Mouse (Mus musculus): Measurements from ENCODE around the gene Abi3. TPM values are rescaled to one million over a fixed set of nuclear protein-coding genes. Genes with fewer than 3 reads are reported as not detected.
A peak's percentile ranks its signal among the peaks of the same experiment; 100 is the strongest.

Gene Abi3
- polyA plus RNA-seq, 1 experiment, result 1.3 TPM

DNA sequence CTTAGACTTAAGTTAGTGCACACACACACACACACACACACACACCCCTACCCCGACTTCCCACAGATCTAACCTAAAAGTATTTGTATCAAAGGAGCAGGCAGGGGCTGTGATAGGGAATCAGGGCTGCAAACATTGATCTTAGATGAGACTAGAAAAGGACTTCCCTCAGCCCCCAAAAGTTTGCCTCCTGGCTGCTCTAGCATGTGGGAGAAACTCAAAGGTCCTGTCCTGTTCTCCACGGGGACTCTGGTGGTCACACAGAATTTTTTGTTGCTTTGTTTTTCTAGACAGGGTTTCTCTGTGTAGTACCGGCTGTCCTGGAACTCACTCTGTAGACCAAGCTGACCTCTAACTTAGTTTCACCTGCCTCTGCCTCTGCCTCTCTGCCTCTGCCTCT, 16.7 kb downstream of the Abi3 start:
- Histone ChIP-seq H3K4me3 (ENCODE audit: low read depth, low read length) (no peak overlapping the region), H3K9me3 (replicated peaks; ENCODE audit: control insufficient read depth, insufficient read depth, low read length, poor library complexity, severe bottlenecking) (no peaks in the 10 kb centered on the region), H3K27ac (ENCODE audit: insufficient read depth, low read length) (no peak overlapping the region), H3K36me3 (ENCODE audit: control insufficient read depth, insufficient read depth, low read length, poor library complexity, severe bottlenecking) (no peaks in the 10 kb centered on the region), H3K4me1 (ENCODE audit: control insufficient read depth, insufficient read depth, low read length) (no peaks in the 10 kb centered on the region), H3K27me3 (ENCODE audit: control insufficient read depth, insufficient read depth, low read length, poor library complexity, severe bottlenecking) (peaks cover 6% of the 10 kb centered on the region), H3K9ac (ENCODE audit: low read depth, poor library complexity, severe bottlenecking) (no peak overlapping the region)
- TF ChIP-seq CTCF (IDR thresholded peaks at IDR 0.05; ENCODE audit: low read depth, low read length), result no peak
- TF ChIP-seq POLR2A (IDR thresholded peaks at IDR 0.05; ENCODE audit: insufficient read depth, low read length), result no peak
- no peak for TF ChIP-seq EP300 (IDR thresholded peaks at IDR 0.05; ENCODE audit: insufficient read depth, low read depth, low read length)

GRCm38 (mm10) chr11:95824877-95825243, 17.4 kb downstream of the Abi3 start:
- TF ChIP-seq EP300 (IDR thresholded peaks at IDR 0.05; ENCODE audit: insufficient read depth, low read depth, low read length) (no peak), CTCF (IDR thresholded peaks at IDR 0.05; ENCODE audit: low read depth, low read length) (no peak), POLR2A (IDR thresholded peaks at IDR 0.05; ENCODE audit: insufficient read depth, low read length) (no peak)
- Histone ChIP-seq H3K36me3 (ENCODE audit: control insufficient read depth, insufficient read depth, low read length, poor library complexity, severe bottlenecking) (no peaks in the 10 kb centered on the region), H3K9ac (ENCODE audit: low read depth, poor library complexity, severe bottlenecking) (peak overlapping the region; percentile 75), H3K9me3 (replicated peaks; ENCODE audit: control insufficient read depth, insufficient read depth, low read length, poor library complexity, severe bottlenecking) (no peaks in the 10 kb centered on the region), H3K4me3 (ENCODE audit: low read depth, low read length) (peak overlapping the region; percentile 77), H3K4me1 (ENCODE audit: control insufficient read depth, insufficient read depth, low read length) (no peaks in the 10 kb centered on the region), H3K27me3 (ENCODE audit: control insufficient read depth, insufficient read depth, low read length, poor library complexity, severe bottlenecking) (peaks cover 6% of the 10 kb centered on the region), H3K27ac (ENCODE audit: insufficient read depth, low read length) (no peak overlapping the region)

- Histone ChIP-seq H3K27ac (ENCODE audit: insufficient read depth, low read length) (no peak within 1 kb of the TSS), H3K9ac (ENCODE audit: low read depth, poor library complexity, severe bottlenecking) (peak within 1 kb of the TSS; percentile 75), H3K4me1 (ENCODE audit: control insufficient read depth, insufficient read depth, low read length) (no peaks in the 10 kb centered on the region), H3K36me3 (ENCODE audit: control insufficient read depth, insufficient read depth, low read length, poor library complexity, severe bottlenecking) (no peaks in the 10 kb centered on the region), H3K4me3 (ENCODE audit: low read depth, low read length) (peak within 1 kb of the TSS; percentile 84), H3K9me3 (replicated peaks; ENCODE audit: control insufficient read depth, insufficient read depth, low read length, poor library complexity, severe bottlenecking) (no peaks in the 10 kb centered on the region), H3K27me3 (ENCODE audit: control insufficient read depth, insufficient read depth, low read length, poor library complexity, severe bottlenecking) (peaks cover 6% of the 10 kb centered on the region)
- TF ChIP-seq CTCF (IDR thresholded peaks at IDR 0.05; ENCODE audit: low read depth, low read length) (no peak), POLR2A (IDR thresholded peaks at IDR 0.05; ENCODE audit: insufficient read depth, low read length) (peak; percentile 57)
Measured at GRCm38 (mm10) chr11:95824071-95824876, 18.0 kb downstream of the Abi3 start, which contains the start of gene Phospho1. TSS of gene Phospho1 (plus strand) at chr11:95824499.

GRCm38 (mm10) chr11:95822437-95822836, 19.8 kb downstream of the Abi3 start:
- Histone ChIP-seq H3K4me3 (ENCODE audit: low read depth, low read length) (no peak overlapping the region), H3K4me1 (ENCODE audit: control insufficient read depth, insufficient read depth, low read length) (no peaks in the 10 kb centered on the region), H3K9me3 (replicated peaks; ENCODE audit: control insufficient read depth, insufficient read depth, low read length, poor library complexity, severe bottlenecking) (no peaks in the 10 kb centered on the region), H3K27me3 (ENCODE audit: control insufficient read depth, insufficient read depth, low read length, poor library complexity, severe bottlenecking) (peaks cover 6% of the 10 kb centered on the region), H3K27ac (ENCODE audit: insufficient read depth, low read length) (no peak overlapping the region), H3K9ac (ENCODE audit: low read depth, poor library complexity, severe bottlenecking) (no peak overlapping the region), H3K36me3 (ENCODE audit: control insufficient read depth, insufficient read depth, low read length, poor library complexity, severe bottlenecking) (no peaks in the 10 kb centered on the region)
- no peak for TF ChIP-seq POLR2A (IDR thresholded peaks at IDR 0.05; ENCODE audit: insufficient read depth, low read length)
- no peak for TF ChIP-seq CTCF (IDR thresholded peaks at IDR 0.05; ENCODE audit: low read depth, low read length)
- no peak for TF ChIP-seq EP300 (IDR thresholded peaks at IDR 0.05; ENCODE audit: insufficient read depth, low read depth, low read length)

DNA sequence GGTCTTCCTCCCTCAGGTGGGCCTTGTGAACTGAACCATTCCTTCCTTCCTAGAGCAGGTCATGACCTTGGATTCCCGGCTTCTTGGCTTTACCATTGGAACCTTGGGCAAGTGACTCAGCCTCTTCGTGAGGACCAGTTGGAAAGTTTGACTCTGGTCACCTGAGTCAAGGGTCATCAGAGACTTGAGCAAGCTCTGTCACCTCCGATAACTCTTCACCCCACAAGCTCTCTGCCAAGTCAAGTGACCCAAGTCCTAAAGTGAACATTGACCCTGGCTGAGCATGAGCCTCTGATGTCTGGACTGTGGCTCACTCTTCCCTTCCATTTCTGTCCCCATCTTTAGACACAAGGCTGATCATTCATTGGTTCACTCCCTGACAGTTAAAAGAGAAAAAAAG, 20.8 kb downstream of the Abi3 start:
- no peaks in the 10 kb centered on the region for H3K4me1 ChIP-seq (ENCODE audit: control insufficient read depth, insufficient read depth, low read length)
- no peaks in the 10 kb centered on the region for H3K36me3 ChIP-seq (ENCODE audit: control insufficient read depth, insufficient read depth, low read length, poor library complexity, severe bottlenecking)
- H3K27ac ChIP-seq (ENCODE audit: insufficient read depth, low read length), result no peak overlapping the region
- no peak overlapping the region for H3K9ac ChIP-seq (ENCODE audit: low read depth, poor library complexity, severe bottlenecking)
- H3K27me3 ChIP-seq (ENCODE audit: control insufficient read depth, insufficient read depth, low read length, poor library complexity, severe bottlenecking), result peaks cover 6% of the 10 kb centered on the region
- no peaks in the 10 kb centered on the region for H3K9me3 ChIP-seq (replicated peaks; ENCODE audit: control insufficient read depth, insufficient read depth, low read length, poor library complexity, severe bottlenecking)
- H3K4me3 ChIP-seq (ENCODE audit: low read depth, low read length), result no peak overlapping the region
- TF ChIP-seq CTCF (IDR thresholded peaks at IDR 0.05; ENCODE audit: low read depth, low read length) (no peak), EP300 (IDR thresholded peaks at IDR 0.05; ENCODE audit: insufficient read depth, low read depth, low read length) (no peak), POLR2A (IDR thresholded peaks at IDR 0.05; ENCODE audit: insufficient read depth, low read length) (no peak)

DNA sequence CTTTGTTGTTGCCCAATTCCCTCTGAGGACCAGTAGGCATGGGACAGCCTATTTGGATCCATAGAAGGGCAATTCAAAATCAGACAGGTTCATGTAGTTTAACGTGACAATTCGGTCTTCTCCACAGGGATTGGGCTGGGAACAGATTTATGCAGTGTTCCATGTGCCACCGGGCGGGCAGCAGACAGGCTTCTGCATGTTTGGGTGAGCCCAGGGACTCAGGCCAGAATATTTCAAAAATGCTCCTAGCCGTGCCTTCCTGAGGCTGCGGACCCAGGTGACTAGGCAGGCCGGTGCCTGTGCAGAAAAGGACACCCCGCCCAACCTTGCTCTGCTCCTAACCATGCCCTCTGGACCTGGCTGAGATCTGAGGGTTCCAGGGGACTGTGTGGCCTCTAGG, 23.1 kb downstream of the Abi3 start:
- Histone ChIP-seq H3K27ac (ENCODE audit: insufficient read depth, low read length) (no peak overlapping the region), H3K9me3 (replicated peaks; ENCODE audit: control insufficient read depth, insufficient read depth, low read length, poor library complexity, severe bottlenecking) (no peaks in the 10 kb centered on the region), H3K4me3 (ENCODE audit: low read depth, low read length) (no peak overlapping the region), H3K36me3 (ENCODE audit: control insufficient read depth, insufficient read depth, low read length, poor library complexity, severe bottlenecking) (no peaks in the 10 kb centered on the region), H3K27me3 (ENCODE audit: control insufficient read depth, insufficient read depth, low read length, poor library complexity, severe bottlenecking) (no peaks in the 10 kb centered on the region), H3K9ac (ENCODE audit: low read depth, poor library complexity, severe bottlenecking) (no peak overlapping the region), H3K4me1 (ENCODE audit: control insufficient read depth, insufficient read depth, low read length) (no peaks in the 10 kb centered on the region)
- TF ChIP-seq EP300 (IDR thresholded peaks at IDR 0.05; ENCODE audit: insufficient read depth, low read depth, low read length), result no peak
- TF ChIP-seq POLR2A (IDR thresholded peaks at IDR 0.05; ENCODE audit: insufficient read depth, low read length), result no peak
- no peak for TF ChIP-seq CTCF (IDR thresholded peaks at IDR 0.05; ENCODE audit: low read depth, low read length)

Data from ES-Bruce4 (cell line).